Mouse (Mus musculus) macrophage (primary cell): Measurements from ENCODE around the gene Chrd. TPM values are rescaled to one million over a fixed set of nuclear protein-coding genes. Genes with fewer than 3 reads are reported as not detected.

Experiments
- H3K27ac ChIP-seq: fragments of 350-480 bp; formaldehyde crosslinking; 2 replicates; pipeline ENCODE4 v1.9.0; 2021
- H3K36me3 ChIP-seq: fragments of 350-480 bp; formaldehyde crosslinking; 2 replicates; pipeline ENCODE4 v1.9.0; 2021; ENCODE audit errors: inconsistent target
- H3K4me3 ChIP-seq: fragments of 350-480 bp; formaldehyde crosslinking; 2 replicates; pipeline ENCODE4 v1.9.0; 2021; ENCODE audit errors: inconsistent target
- H3K79me2 ChIP-seq: fragments of 350-480 bp; formaldehyde crosslinking; 2 replicates; pipeline ENCODE4 v1.9.0; 2021; ENCODE audit errors: inconsistent target
- WGBS: methylation state at CpG from one replicate; pipeline ENCODE4 v1.1.7; 2026; ENCODE audit warnings: inconsistent platforms; ENCODE audit not compliant: missing documents; 5-methylcytosine and 5-hydroxymethylcytosine counted together
- polyA plus RNA-seq: library from polyadenylated mRNA; stranded (reverse); fragments of 250-400 nt; gene quantifications from 3 replicates; pipeline ENCODE4 v1.2.4, GENCODE M21; 2018; ENCODE audit warnings: inconsistent platforms

Chrd gene
- polyA plus RNA-seq, 1 experiment from 2014 or later = not detected

DNA sequence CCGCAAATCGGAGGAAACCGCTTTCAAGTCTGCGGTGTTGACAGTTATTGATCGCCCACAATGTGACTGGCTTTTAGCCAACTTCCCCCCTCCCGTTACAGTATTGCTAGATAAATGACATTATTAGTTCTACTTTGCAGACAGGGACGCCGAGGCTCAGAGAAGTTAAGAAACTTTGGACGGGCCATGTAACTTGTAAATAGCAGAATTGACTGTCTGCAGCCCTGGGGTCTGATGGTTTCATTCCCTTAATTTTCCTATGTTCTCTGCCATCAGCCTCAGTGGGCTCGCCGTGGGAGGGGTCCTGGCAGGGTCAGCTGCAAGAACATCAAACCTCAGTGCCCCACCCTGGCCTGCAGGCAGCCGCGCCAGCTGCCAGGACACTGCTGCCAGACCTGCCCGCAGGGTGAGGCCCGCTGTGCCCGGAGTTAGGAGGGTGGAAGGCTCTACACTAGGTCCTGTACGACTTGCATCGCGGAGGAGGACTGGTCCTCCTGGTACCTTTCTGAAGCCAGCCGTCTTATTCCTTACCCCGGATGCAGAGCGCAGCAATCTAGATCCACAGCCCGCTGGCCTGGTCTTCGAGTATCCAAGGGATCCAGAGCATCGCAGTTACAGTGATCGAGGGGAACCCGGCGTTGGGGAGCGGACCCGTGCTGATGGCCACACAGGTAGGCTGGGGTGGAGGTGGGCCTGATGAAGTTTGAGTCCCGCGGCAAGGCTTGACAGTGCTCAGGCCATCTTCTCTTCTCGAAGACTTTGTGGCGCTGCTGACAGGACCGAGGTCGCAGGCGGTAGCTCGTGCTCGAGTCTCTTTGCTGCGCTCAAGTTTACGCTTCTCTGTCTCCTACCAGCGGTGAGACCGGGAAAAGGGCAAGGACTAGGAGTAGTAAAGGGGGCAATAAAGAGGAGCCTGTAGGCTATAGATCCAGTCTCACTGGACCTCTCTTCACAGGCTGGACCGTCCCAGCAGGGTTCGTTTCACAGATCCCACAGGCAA is 1.1 kb downstream of the Chrd start, which contains the start of gene Thpo:
TSS of gene Thpo (minus strand) at position 781 of the 1,000 bp plus-strand sequence.
- 7% methylated on average over 44 of the region's 45 CpGs for WGBS
- Histone ChIP-seq H3K79me2 (no peaks in the 10 kb centered on the region), H3K27ac (no peak within 1 kb of the TSS), H3K4me3 (no peak within 1 kb of the TSS), H3K36me3 (no peaks in the 10 kb centered on the region)

DNA sequence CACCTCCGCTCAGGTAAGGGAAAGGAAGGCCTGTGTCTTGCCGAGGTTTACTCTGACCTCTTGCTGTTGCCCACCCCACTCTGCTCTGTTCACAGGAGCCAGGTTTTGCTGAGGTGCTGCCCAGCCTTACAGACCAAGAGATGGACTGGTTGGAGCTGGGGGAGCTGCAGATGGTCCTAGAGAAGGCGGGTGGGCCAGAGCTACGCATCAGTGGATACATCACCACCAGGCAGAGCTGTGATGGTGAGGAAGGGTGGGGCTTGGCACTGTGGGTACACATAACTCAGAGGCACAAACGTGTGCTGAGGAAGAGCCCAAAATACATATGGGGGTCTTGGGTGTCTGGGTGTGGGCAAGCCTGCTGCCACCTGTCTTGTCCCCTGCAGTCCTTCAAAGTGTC is 2.7 kb downstream of the Chrd start:
- WGBS = 77% methylated on average over 5 of the region's 5 CpGs
- Histone ChIP-seq H3K79me2 (no peaks in the 10 kb centered on the region), H3K36me3 (no peaks in the 10 kb centered on the region), H3K4me3 (no peak overlapping the region), H3K27ac (no peak overlapping the region)

DNA sequence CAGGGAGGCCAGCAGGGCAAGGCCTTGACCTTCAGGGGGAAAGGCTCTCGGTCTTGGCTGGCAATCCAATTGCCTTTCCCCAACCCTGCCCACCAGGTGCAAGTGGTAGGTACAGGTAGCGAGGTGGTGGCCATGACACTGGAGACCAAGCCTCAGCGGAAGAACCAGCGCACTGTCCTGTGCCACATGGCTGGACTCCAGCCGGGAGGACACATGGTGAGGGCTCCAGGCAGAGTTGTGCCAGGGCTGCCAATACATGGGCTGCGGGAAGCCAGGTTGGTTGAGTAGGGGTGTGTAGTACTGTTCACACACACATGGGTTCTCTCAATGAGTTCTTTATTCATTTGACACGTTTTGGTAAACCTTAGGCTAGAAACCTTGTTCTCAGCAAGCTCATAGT is 3.2 kb downstream of the Chrd start:
- H3K36me3 ChIP-seq = no peaks in the 10 kb centered on the region
- H3K4me3 ChIP-seq = no peak overlapping the region
- 87% methylated on average over 7 of the region's 7 CpGs for WGBS
- no peaks in the 10 kb centered on the region for H3K79me2 ChIP-seq
- no peak overlapping the region for H3K27ac ChIP-seq

DNA sequence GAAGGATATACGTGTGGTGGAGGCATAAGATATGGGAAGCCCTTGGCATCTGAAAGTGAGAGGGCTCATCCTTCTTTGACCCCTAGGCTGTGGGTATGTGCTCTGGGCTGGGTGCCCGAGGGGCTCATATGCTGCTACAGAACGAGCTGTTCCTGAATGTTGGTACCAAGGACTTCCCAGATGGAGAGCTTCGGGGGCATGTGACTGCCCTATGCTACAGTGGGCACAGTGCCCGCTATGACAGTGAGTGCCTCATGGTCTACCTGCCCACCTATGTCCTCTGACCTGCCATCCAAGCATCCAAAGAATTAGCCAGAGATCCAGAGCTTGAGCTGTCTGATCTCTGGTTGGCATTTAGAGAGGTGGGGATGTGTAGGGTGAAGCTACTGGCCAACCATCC is 3.9 kb downstream of the Chrd start:
- Histone ChIP-seq H3K4me3 (no peak overlapping the region), H3K79me2 (no peaks in the 10 kb centered on the region)
- WGBS = 87% methylated on average over 5 of the region's 5 CpGs

DNA sequence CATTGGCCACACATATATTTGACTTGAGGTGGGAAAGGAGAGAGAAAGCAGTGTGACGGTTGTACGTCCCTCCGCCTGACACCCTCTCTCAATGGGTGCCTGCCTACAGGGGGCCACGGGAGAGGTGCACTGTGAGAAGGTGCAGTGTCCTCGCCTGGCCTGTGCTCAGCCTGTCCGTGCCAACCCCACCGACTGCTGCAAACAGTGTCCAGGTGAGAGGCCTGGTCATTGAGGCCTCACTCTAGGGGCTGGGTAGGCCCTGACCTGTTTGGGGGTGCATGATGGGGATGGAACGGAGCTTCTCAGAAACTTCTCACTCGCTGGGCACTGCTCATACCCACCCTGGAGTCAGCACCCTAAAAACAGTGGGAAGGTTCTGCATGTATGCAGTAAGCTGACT is 6.9 kb downstream of the Chrd start:
- H3K36me3 ChIP-seq = no peaks in the 10 kb centered on the region
- H3K79me2 ChIP-seq = no peaks in the 10 kb centered on the region
- 93% methylated on average over 9 of the region's 9 CpGs for WGBS
- no peak overlapping the region for H3K4me3 ChIP-seq
- H3K27ac ChIP-seq = no peak overlapping the region

More for the DNA sequence above, 3.9 kb downstream of the Chrd start:
- no peaks in the 10 kb centered on the region for H3K36me3 ChIP-seq
- no peak overlapping the region for H3K27ac ChIP-seq

DNA sequence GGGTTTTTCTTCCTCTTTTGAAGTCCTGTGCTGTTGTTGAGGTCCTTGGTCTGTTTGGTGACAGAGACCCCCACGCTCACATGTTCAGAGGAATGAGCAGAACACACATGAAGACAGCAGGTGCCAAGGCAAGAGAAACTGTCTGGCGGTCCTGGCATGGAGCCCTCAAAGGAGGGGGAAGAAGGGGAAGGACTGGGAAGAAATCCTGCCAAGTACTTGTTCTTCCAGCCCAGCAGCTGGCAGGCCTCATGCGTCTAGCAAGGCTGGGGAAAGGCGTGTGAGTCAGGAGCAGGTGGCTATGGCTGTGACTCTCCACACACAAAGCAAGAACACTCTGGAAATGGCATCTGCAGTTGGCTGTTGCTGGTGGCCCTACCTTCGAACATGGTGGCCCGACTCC is 13.7 kb downstream of the Chrd start:
- Histone ChIP-seq H3K36me3 (no peaks in the 10 kb centered on the region), H3K4me3 (no peak overlapping the region), H3K79me2 (no peaks in the 10 kb centered on the region), H3K27ac (no peak overlapping the region)
- 36% methylated on average over 6 of the region's 6 CpGs for WGBS

DNA sequence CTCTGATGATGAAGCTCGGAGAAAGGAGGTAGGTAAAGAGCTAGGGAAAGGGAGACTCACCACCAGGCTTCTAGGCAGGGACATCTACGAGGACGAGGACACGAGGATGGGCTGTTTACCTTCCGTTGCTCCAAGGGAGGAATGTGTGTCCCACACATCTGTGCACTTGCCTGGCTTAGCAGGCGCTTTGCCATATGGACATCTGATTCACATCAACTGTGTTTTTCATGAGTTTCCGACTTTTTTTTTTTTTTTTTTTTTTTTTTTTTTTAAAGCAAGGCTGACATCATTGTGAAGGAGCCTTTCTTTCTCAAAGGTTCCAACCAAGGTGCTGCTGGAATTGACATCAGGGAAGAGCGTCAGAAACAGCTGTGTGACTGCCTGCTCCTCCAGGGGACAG is 17.6 kb downstream of the Chrd start:
- Histone ChIP-seq H3K4me3 (no peak overlapping the region), H3K27ac (no peak overlapping the region), H3K36me3 (no peaks in the 10 kb centered on the region), H3K79me2 (no peaks in the 10 kb centered on the region)
- 77% methylated on average over 8 of the region's 8 CpGs for WGBS

DNA sequence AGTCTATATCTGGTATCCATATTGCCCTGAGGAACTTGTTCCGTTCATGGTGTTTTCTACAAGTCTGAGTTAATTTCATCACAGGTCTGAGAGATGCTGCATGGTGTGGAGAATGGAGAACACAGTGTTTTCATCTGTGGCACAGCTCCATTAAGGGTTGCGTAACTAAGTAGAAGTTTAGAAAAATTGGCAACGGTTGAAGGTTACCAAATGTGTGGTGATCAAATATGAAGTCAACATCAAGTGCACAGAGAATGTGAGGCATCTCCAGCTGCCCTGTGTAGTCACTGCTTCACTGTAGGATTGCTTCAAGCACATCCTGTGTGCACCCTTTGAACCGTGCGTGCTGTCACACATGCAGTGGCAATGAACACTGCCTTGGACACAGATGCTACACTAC is 23.1 kb downstream of the Chrd start:
- Histone ChIP-seq H3K4me3 (no peak overlapping the region), H3K36me3 (no peaks in the 10 kb centered on the region), H3K79me2 (no peaks in the 10 kb centered on the region), H3K27ac (no peak overlapping the region)
- 20% methylated on average over 5 of the region's 5 CpGs for WGBS

DNA sequence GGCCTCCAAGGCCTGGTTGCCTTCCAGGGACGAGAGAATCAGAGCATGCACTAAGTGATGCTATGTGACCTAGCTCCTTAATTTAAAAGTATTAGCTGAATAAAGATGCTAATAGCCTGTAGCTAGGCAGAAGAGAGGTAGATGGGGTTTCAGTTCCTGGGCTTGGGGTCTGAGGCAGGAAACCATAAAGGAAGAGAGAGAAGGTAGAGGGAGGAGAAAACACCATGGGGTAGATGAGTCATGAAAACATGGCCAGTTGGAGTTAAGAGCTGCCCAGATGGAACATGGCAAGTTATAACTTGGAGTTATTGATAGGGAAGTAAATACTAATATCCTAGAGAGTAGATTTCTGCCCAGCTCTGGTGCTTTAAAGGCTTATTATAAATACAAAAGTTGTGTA is 24.5 kb downstream of the Chrd start:
- H3K27ac ChIP-seq = no peak overlapping the region
- no peak overlapping the region for H3K4me3 ChIP-seq
- 50% methylated on average over 1 of the region's 1 CpGs for WGBS
- no peaks in the 10 kb centered on the region for H3K36me3 ChIP-seq
- no peaks in the 10 kb centered on the region for H3K79me2 ChIP-seq

DNA sequence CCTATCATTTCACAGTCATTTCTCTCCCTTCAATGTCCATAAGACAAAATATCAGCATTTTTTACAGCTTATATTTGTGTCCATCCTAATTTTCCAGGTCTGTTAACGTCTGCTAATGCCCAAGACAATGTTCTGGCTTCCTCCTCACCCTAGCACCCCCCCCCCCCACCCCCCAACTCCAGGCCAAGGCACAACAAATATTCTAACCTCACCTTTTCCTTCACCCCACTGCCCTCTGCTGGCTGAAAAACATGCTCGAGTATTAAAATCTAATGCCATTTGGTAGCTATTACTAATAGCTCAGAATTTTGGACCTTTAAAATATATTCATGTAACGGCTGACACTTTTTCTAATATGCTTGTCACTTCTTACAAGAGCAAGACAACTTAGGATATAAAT is 28.8 kb downstream of the Chrd start:
- WGBS = 13% methylated on average over 3 of the region's 3 CpGs
- no peaks in the 10 kb centered on the region for H3K36me3 ChIP-seq
- H3K79me2 ChIP-seq = no peaks in the 10 kb centered on the region
- no peak overlapping the region for H3K27ac ChIP-seq
- H3K4me3 ChIP-seq = no peak overlapping the region

DNA sequence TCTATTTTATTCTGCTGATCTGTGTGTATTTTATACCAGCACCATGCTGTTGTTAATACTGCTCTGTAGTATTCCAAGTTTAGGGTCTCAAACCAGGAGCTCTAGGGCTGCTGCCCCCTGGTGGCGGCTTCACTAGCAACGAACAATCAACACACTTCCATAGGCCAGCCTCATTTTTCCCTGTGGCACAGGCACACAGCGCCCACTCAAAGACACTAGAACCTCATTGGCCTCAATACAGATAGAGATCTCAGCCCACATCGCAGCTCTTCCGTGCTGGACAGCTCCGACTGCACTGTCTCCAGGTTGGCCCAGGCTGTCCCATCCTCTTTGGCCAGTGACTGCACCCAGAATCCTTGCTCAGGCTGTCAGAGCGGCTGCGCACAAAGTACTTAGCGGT is 32.3 kb downstream of the Chrd start:
- Histone ChIP-seq H3K79me2 (no peaks in the 10 kb centered on the region), H3K36me3 (no peaks in the 10 kb centered on the region), H3K27ac (no peak overlapping the region), H3K4me3 (no peak overlapping the region)
- 50% methylated on average over 9 of the region's 9 CpGs for WGBS

DNA sequence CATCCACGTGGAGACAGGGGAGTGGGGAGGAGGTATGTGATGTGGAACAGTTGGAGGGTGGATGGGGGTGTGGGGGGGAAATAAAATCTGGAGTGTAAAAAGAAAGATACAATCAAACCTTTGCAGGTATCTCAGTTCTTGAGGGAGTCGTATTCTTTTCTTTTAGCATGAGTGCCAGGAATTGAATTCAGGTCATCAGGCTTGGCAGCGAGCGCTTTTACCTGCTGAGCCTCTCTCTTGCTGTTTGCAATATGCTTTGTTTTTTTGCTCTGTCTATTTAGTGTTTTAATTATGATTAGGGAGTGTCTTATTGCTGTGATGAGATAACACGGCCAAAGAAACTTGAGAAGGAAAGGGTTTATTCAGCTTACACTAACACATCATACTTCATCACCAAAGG is 42.1 kb downstream of the Chrd start:
- no peak overlapping the region for H3K4me3 ChIP-seq

DNA sequence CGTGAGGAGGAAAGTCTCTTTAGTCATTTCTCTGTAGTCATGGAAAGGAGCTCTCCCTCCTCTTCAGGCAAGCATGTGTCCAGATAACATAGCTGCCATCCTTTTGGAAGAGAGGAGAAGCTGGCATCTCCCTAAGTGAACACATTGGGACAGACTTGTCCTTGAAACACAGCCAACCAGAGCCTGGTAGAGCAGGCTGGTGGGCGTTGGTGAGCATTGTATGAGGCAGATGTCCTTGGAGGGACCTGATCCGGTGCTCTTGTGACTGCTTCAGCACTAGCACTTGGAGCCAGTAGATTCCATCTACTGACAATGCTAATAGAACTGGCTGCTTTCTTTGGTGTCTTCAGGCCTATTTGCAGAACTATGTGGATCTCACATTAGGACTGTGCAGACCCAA is 46.9 kb downstream of the Chrd start:
- no peak overlapping the region for H3K4me3 ChIP-seq
- no peaks in the 10 kb centered on the region for H3K79me2 ChIP-seq
- WGBS = 88% methylated on average over 3 of the region's 3 CpGs
- no peak overlapping the region for H3K27ac ChIP-seq
- no peaks in the 10 kb centered on the region for H3K36me3 ChIP-seq

More for the DNA sequence above, 42.1 kb downstream of the Chrd start:
- Histone ChIP-seq H3K36me3 (no peaks in the 10 kb centered on the region), H3K27ac (no peak overlapping the region), H3K79me2 (no peaks in the 10 kb centered on the region)
- WGBS = 70% methylated on average over 5 of the region's 5 CpGs

DNA sequence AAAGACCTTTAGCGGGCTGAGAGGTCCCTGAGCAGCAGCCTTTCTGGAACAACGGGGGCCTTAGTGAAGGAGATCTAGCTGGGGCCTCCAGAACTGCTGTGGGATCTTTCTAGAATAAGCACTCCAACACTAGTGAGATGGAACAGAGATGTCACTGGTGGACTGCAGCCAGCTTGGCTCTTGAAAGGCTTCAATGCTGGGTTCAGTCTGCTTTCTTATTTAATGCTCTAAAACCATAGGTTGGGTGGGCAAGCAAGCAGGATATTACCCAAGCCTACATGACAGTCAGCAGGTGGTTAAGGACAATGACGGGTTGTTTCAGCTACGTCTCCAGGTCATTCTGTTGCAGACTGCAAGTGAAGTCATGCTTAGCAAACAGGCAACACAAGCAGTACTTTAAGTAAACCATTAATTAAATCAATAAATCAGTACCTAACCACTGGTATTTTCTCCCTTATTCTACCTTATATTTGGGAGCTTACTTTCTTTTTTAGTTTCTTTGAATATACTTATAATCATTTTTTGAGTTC is 48.2 kb downstream of the Chrd start:
- Histone ChIP-seq H3K79me2 (no peaks in the 10 kb centered on the region), H3K36me3 (no peaks in the 10 kb centered on the region), H3K27ac (no peak overlapping the region), H3K4me3 (no peak overlapping the region)
- 78% methylated on average over 4 of the region's 4 CpGs for WGBS

DNA sequence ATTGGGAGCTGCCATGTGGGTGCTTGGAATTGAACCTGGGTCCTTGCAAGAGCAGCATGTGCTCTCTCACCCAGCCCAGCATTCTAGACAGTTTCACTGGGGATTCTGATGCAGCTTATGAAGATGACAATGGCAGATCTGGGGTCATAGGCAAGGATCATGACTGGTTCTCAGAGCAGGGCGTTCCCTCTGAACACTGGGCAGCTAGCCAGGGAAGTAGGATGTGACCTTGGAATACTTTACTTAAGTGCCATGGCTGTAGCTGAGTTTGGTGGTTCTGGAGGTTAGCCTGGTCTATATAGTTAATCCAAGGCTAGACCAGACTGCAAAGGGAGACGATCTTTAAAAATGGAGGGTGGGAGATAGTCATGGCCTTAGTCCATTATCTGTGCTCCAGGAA is 51.0 kb downstream of the Chrd start:
- Histone ChIP-seq H3K36me3 (no peaks in the 10 kb centered on the region), H3K79me2 (no peaks in the 10 kb centered on the region), H3K4me3 (no peak overlapping the region), H3K27ac (no peak overlapping the region)
- 96% methylated on average over 2 of the region's 2 CpGs for WGBS
